Mouse (Mus musculus) heart, embryonic 16.5 days (tissue): ENCODE measurements at regions not wholly inside any gene's neighbourhood (a gene's known extent, or its start where the extent isn't known, plus 50 kb on each side); places are given as distances from the start of the nearest gene placed in this dataset.

Experiments used
- ATAC-seq: fragments of 200-750 bp; cut with Nextera tagmentation; replicated peaks from 2 replicates; pipeline ENCODE4 v1.8.0; 2017; ENCODE audit warnings: moderate number of reproducible peaks; ENCODE audit not compliant: insufficient read depth, low FRiP score; ENCODE audit errors: extremely low read depth
- H3K27ac ChIP-seq: fragments of 300-500 bp; sonication (generic); 2 replicates; pipeline ENCODE4 v1.5.1; 2014; ENCODE audit warnings: mild to moderate bottlenecking, low read length, control low read depth, moderate library complexity
- H3K27me3 ChIP-seq: fragments of 300-500 bp; sonication (generic); 2 replicates; pipeline ENCODE4 v1.6.1; 2014; ENCODE audit warnings: low read length, mixed read lengths; ENCODE audit not compliant: control insufficient read depth, insufficient read depth
- H3K36me3 ChIP-seq: fragments of 300-500 bp; sonication (generic); 2 replicates; pipeline ENCODE4 v1.6.1; 2014; ENCODE audit not compliant: control insufficient read depth, insufficient read depth
- H3K4me1 ChIP-seq: fragments of 300-500 bp; sonication (generic); 2 replicates; pipeline ENCODE4 v1.6.1; 2014; ENCODE audit warnings: low read length, mixed read lengths; ENCODE audit not compliant: control insufficient read depth, insufficient read depth
- H3K4me2 ChIP-seq: fragments of 300-500 bp; sonication (generic); 2 replicates; pipeline ENCODE4 v1.6.1; 2014; ENCODE audit warnings: low read depth, mild to moderate bottlenecking, control low read depth, low read length
- H3K4me3 ChIP-seq: fragments of 300-500 bp; sonication (generic); 2 replicates; pipeline ENCODE4 v1.5.1; 2014; ENCODE audit warnings: mild to moderate bottlenecking, control low read depth, low read length
- H3K9ac ChIP-seq: fragments of 300-500 bp; sonication (generic); 2 replicates; pipeline ENCODE4 v1.6.1; 2014; ENCODE audit warnings: low read length, control low read depth
- H3K9me3 ChIP-seq: fragments of 300-500 bp; sonication (generic); replicated peaks from 2 replicates; pipeline ENCODE4 v1.6.1; 2016; ENCODE audit warnings: low read length; ENCODE audit not compliant: control insufficient read depth
- WGBS: fragments of 180-500 bp; shearing (Covaris S2); extraction: QIAGEN DNeasy Blood & Tissue Kit; methylation state at CpG from one replicate; pipeline ENCODE4 v1.1.7; 2014; 5-methylcytosine and 5-hydroxymethylcytosine counted together

DNA sequence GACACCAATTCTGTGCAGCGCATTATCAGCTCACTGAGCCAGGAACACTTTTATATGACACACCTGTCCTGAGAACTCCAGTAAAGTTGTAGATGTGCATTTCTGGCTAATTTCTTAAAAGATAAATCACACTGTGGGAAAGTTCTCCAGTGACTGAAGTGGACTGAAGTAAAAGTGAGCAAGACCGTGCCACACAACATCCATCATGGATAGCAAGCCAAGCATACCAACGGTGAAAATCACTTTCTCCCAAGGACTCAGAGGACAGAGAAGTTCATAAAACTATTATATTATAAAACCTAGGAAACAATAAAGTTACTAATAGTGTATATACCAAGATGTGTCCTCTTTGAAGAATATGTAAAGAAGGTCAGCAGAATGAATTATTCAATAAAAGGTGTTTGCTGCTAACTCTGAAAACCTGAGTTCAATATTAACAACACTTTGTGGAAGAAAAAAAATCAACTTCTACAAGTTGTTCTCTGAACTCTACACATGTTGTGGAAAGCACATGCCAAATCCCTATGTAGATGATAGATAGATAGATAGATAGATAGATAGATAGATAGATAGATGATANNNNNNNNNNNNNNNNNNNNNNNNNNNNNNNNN lies 298.2 kb upstream of the Igbp1b start:
- 94% methylated on average over 3 of the region's 3 CpGs for WGBS
- Histone ChIP-seq H3K4me1 (no peaks in the 10 kb centered on the region), H3K4me3 (no peak overlapping the region), H3K9ac (no peak overlapping the region), H3K27ac (no peak overlapping the region), H3K36me3 (no peaks in the 10 kb centered on the region), H3K4me2 (no peak overlapping the region), H3K27me3 (no peaks in the 10 kb centered on the region), H3K9me3 (peaks cover 10% of the 10 kb centered on the region)
- no peak for ATAC-seq

DNA sequence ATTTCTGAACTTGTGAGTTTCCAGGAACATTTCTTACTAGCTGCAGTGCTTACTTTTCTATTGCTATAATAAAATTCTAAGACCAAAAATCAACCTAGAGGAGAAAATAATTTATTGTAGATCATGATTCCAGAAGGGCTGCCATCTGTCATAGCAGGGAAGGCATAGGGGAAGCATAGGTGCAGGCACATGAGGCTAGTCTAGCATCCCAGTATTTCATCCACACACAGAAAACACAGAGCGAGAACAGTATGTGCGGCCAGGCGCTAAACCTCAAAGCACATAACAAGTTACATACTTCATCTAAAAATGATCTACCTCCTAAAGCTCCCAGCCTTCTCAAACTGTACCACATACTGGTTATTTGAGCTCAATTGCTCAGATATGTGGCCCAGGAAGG lies 292.5 kb upstream of the Igbp1b start:
- H3K27me3 ChIP-seq = no peaks in the 10 kb centered on the region

DNA sequence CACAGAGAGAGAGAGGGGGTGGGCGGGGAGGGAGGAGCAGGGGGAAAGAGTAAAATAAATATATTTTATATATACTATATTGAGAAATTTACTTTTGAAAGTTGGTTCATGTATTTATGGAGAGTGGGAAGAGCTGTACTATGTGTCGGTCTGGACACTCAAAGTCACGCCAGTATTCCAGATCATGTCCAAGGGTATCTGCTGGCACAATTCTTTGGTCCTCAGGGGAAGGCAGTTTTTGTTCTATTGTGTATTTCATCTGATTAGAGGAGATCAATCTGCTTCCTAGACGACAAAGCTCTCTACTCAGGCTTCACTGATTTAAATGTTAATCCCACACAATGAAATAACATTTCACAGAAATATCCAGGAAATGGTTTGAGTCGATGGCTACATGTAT lies 288.3 kb upstream of the Igbp1b start:
- Histone ChIP-seq H3K27ac (no peak overlapping the region), H3K27me3 (no peaks in the 10 kb centered on the region), H3K9me3 (no peaks in the 10 kb centered on the region), H3K36me3 (no peaks in the 10 kb centered on the region), H3K4me1 (no peaks in the 10 kb centered on the region), H3K4me3 (no peak overlapping the region), H3K4me2 (no peak overlapping the region), H3K9ac (no peak overlapping the region)
- no peak for ATAC-seq
- WGBS = 73% methylated on average over 5 of the region's 5 CpGs

More for the DNA sequence above, 292.5 kb upstream of the Igbp1b start:
- ATAC-seq = no peak
- no peak overlapping the region for H3K27ac ChIP-seq
- 92% methylated on average over 3 of the region's 3 CpGs for WGBS
- H3K36me3 ChIP-seq = no peaks in the 10 kb centered on the region
- H3K4me1 ChIP-seq = no peaks in the 10 kb centered on the region
- no peak overlapping the region for H3K4me3 ChIP-seq
- no peaks in the 10 kb centered on the region for H3K9me3 ChIP-seq
- H3K9ac ChIP-seq = no peak overlapping the region
- no peak overlapping the region for H3K4me2 ChIP-seq

DNA sequence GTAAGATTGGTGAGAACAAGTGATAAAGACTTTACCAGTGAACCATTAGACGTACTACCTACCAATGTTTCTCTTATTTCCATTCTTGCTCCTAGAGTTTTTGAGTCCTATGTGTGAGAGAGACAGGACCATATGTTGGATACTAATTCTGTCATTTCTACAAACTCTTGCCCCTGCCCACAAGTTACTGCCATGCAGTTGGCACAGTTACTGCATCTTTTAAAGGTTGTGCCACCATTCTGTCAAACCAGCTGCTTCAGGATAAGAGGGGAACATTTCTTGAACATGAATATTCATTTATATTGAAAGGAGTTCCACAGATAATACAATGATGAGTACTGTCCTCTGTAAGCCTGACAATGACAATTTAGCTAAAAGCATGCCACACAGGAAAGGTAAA lies 287.1 kb upstream of the Igbp1b start:
- H3K4me2 ChIP-seq = no peak overlapping the region
- no peak overlapping the region for H3K9ac ChIP-seq
- no peaks in the 10 kb centered on the region for H3K27me3 ChIP-seq
- H3K27ac ChIP-seq = no peak overlapping the region
- no peaks in the 10 kb centered on the region for H3K4me1 ChIP-seq
- ATAC-seq = no peak
- H3K4me3 ChIP-seq = no peak overlapping the region
- 77% methylated on average over 1 of the region's 1 CpGs for WGBS
- H3K36me3 ChIP-seq = no peaks in the 10 kb centered on the region
- no peaks in the 10 kb centered on the region for H3K9me3 ChIP-seq

DNA sequence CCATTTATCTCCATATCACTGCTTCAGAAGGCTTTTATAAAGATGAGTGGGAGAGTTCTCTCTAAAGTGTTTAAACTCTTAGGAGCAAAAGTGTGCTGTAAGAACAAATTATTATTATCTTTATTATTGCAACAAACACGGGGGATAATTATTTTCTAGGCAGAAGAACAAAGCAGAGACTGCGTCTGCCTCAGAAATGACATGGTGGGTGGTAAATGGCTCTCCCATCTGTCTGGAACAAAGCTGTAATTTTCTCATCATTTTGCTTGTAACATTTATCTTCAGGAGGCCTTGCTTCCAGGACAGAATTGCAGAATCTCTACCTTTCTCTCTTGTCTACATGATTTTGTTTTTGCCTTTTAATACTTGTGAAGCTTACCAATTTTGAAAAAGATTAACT lies 261.8 kb upstream of the Igbp1b start:
- no peak for ATAC-seq
- H3K27ac ChIP-seq = no peak overlapping the region
- H3K4me3 ChIP-seq = no peak overlapping the region
- H3K27me3 ChIP-seq = no peaks in the 10 kb centered on the region
- no peaks in the 10 kb centered on the region for H3K36me3 ChIP-seq
- no peak overlapping the region for H3K9ac ChIP-seq
- H3K4me2 ChIP-seq = no peak overlapping the region
- no peaks in the 10 kb centered on the region for H3K4me1 ChIP-seq
- WGBS = 65% methylated on average over 2 of the region's 2 CpGs
- H3K9me3 ChIP-seq = no peaks in the 10 kb centered on the region

DNA sequence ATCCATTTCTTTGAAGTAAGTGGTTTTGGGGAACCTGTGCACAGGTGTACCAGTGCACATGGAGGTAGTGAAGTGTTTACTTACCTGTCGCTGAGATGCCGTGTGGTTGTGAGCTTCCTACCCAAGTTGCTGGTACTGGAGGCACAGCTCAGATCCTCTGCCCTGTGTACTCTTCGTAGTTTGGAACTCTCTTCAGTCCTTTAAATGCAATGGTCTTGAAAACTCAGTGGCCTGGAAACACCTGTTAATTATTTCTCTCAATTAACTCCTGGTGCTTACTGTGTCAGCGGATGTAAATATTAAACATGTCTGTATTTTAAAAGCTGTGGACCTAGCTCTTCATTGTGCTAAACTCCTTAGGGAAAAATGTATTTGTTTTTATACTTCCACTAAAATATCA lies 261.2 kb upstream of the Igbp1b start:
- Histone ChIP-seq H3K4me3 (no peak overlapping the region), H3K36me3 (no peaks in the 10 kb centered on the region), H3K27me3 (no peaks in the 10 kb centered on the region), H3K9ac (no peak overlapping the region), H3K9me3 (no peaks in the 10 kb centered on the region), H3K4me2 (no peak overlapping the region), H3K4me1 (no peaks in the 10 kb centered on the region), H3K27ac (no peak overlapping the region)
- WGBS = 87% methylated on average over 4 of the region's 4 CpGs
- ATAC-seq = no peak

DNA sequence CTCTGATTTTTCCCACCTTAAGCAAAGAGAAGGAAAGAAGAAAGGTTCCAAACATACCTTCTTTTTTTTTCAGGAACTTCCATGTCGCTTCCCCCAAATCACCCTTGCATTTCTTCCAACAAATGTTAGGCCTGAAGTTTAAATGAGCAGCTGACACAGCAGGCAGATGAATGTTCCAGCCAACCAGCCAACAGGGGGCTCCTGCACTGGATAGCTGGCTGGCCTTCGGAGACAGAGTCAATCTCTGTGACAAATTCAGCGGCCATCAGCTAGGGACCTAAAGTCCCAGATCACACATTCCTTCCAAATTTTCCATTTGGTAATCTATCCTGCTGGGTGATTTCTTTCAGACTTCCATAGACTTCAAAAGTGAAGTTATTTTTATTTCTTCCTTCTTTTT lies 256.6 kb upstream of the Igbp1b start:
- H3K9ac ChIP-seq = no peak overlapping the region
- ATAC-seq = no peak
- H3K4me3 ChIP-seq = no peak overlapping the region
- no peaks in the 10 kb centered on the region for H3K4me1 ChIP-seq
- H3K4me2 ChIP-seq = no peak overlapping the region
- H3K36me3 ChIP-seq = no peaks in the 10 kb centered on the region
- no peaks in the 10 kb centered on the region for H3K27me3 ChIP-seq
- no peak overlapping the region for H3K27ac ChIP-seq
- H3K9me3 ChIP-seq = no peaks in the 10 kb centered on the region
- 59% methylated on average over 3 of the region's 3 CpGs for WGBS

DNA sequence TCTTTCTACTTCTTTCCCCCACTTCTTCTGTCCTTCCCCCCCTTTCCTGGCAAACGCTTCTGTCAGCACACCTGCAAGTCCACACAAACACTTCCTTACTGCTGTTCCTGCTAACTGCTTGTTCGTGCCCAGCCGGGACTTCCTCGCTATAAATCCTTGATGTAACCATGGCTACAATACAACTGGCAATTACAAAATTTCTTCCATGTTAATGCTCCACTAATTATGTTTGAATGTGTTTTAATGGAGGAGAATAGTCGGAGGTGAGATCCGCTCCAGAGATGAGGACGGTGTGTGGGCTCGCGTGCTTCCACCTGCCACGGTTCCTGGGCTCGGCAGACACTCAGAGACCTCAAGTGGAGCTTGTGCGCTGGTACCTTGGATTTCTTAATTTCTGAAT lies 215.3 kb upstream of the Igbp1b start:
- Histone ChIP-seq H3K36me3 (no peaks in the 10 kb centered on the region), H3K9ac (no peak overlapping the region), H3K4me1 (no peaks in the 10 kb centered on the region), H3K27ac (no peak overlapping the region), H3K27me3 (no peaks in the 10 kb centered on the region), H3K9me3 (no peaks in the 10 kb centered on the region), H3K4me3 (no peak overlapping the region), H3K4me2 (no peak overlapping the region)
- 79% methylated on average over 12 of the region's 12 CpGs for WGBS
- no peak for ATAC-seq

DNA sequence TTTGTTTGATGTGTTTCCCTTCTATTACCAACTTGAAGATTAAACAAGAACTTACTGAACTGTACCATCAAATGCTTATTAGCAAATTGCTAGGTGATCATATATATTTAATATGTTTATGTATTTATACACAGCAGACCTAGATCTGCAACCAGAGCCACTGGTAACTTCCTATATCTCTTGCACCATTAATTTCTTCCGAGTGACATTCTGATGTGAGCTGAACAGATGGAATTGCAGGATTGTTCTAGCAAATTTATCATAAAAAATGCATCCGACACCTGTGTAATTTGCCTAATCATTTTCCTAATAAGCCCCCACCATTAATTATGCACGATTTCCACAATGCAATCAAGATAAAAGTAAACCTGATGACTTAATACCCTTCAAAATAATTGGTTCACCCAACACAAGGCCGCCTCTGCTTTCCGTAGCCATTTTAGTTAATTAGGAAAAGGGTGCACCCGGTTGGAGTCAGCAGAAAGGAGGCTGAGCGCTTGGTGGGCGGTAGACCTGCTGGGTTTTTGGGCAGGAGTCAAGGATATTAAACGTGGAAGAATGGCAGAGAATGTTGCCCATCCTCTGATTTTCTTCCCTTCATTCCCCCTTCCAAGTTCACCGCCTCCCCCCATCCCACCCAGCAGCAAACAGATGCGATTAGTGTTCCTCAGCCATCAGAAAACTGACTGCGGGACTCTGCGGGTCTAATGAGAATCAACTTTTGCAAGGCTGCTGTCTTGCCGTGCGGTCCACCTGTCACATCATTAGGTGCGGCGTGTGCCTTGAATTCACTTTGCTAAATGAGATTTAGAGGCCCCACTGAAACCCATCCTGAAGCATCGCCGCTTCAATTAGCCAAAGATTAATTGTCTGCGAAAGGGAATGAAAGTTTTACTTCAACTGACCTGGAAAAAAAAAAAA lies 214.4 kb upstream of the Igbp1b start:
- no peak overlapping the region for H3K27ac ChIP-seq
- H3K4me2 ChIP-seq = no peak overlapping the region
- ATAC-seq = no peak
- H3K4me1 ChIP-seq = no peaks in the 10 kb centered on the region
- no peak overlapping the region for H3K9ac ChIP-seq
- H3K4me3 ChIP-seq = no peak overlapping the region
- H3K9me3 ChIP-seq = no peaks in the 10 kb centered on the region
- 71% methylated on average over 20 of the region's 20 CpGs for WGBS
- H3K27me3 ChIP-seq = no peaks in the 10 kb centered on the region
- no peaks in the 10 kb centered on the region for H3K36me3 ChIP-seq
